In the genomic region with DNA sequence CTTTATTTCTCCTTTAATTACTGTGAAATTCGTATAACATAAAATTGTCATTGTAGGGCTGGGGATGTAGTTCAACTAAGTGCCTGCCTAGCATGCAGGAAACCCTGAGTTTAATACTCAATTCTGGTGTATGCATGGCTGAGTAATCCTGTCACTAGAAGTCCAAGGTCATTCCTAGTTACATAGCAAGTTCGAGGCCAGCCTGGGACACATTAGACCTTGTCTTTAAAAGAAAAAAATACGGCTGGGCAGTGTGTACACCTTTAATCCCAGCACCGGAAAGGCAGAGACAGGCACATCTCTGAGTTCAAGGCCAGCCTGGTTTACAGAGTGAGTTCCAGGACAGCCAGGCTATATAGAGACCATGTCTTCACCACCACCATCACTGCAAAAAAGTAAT, we compare ENCODE assay signal across 8 mouse cellular contexts. TPM values are rescaled to one million over a fixed set of nuclear protein-coding genes. Genes with fewer than 3 reads are reported as not detected.
DNase-seq lines count a peak whose midpoint lies in the region; ATAC-seq and TF ChIP-seq lines count a peak whose summit lies in the region.

No protein-coding gene starts in this region.

- no peak overlapping the region; the same call in 1 of the 2 replicates for H3K27ac ChIP-seq in lung, embryonic 16.5 days (ENCODE audit: low read length)
- H3K27ac ChIP-seq in limb, embryonic 13.5 days, result no peak overlapping the region
- no peak overlapping the region for H3K27ac ChIP-seq in stomach, embryonic 14.5 days (ENCODE audit: low read length)

- H3K9me3 ChIP-seq in lung, embryonic 16.5 days (ENCODE audit: control insufficient read depth, low read length), result no peaks in the 10 kb centered on the region
- H3K9me3 ChIP-seq in limb, embryonic 13.5 days, result no peaks in the 10 kb centered on the region
- no peaks in the 10 kb centered on the region for H3K9me3 ChIP-seq in stomach, embryonic 14.5 days (ENCODE audit: control insufficient read depth, low read depth, low read length)

- H3K36me3 ChIP-seq in lung, embryonic 16.5 days (ENCODE audit: control insufficient read depth, insufficient read depth, low read length), result no peaks in the 10 kb centered on the region
- H3K36me3 ChIP-seq in limb, embryonic 13.5 days, result no peaks in the 10 kb centered on the region
- H3K36me3 ChIP-seq in stomach, embryonic 14.5 days (ENCODE audit: control insufficient read depth, insufficient read depth, low read length), result no peaks in the 10 kb centered on the region

- ATAC-seq in cerebellum, adult (ENCODE audit: insufficient number of reproducible peaks, low FRiP score, low TSS enrichment), result no peak
- no peak for ATAC-seq in lung, embryonic 16.5 days (ENCODE audit: low read depth)
- ATAC-seq in limb, embryonic 13.5 days (ENCODE audit: low FRiP score, low read depth), result no peak
- ATAC-seq in stomach, embryonic 14.5 days (ENCODE audit: insufficient number of reproducible peaks, insufficient read depth, low FRiP score, low read depth), result no peak

- H3K27me3 ChIP-seq in lung, embryonic 16.5 days (ENCODE audit: control insufficient read depth, insufficient read depth, low read depth, low read length), result no peaks in the 10 kb centered on the region
- H3K27me3 ChIP-seq in limb, embryonic 13.5 days, result peaks cover 9% of the 10 kb centered on the region; the same call in 1 of the 2 replicates
- H3K27me3 ChIP-seq in stomach, embryonic 14.5 days (ENCODE audit: control insufficient read depth, insufficient read depth, low read length), result no peaks in the 10 kb centered on the region

- H3K4me2 ChIP-seq in lung, embryonic 16.5 days (ENCODE audit: low read depth, low read length), result peak overlapping the region; percentile 65
- H3K4me2 ChIP-seq in limb, embryonic 13.5 days (replicated peaks), result peak overlapping the region; percentile 98
- H3K4me2 ChIP-seq in stomach, embryonic 14.5 days (replicated peaks; ENCODE audit: low read depth, low read length), result peak overlapping the region; percentile 94

- peak overlapping the region; percentile 66 for H3K4me3 ChIP-seq in lung, embryonic 16.5 days (ENCODE audit: low read length)
- no peak overlapping the region for H3K4me3 ChIP-seq in lung, adult 2 months (replicated peaks; ENCODE audit: extremely low read depth, low read depth, low read length)
- peak overlapping the region; percentile 87 for H3K4me3 ChIP-seq in limb, embryonic 13.5 days
- peak overlapping the region; percentile 73 for H3K4me3 ChIP-seq in stomach, embryonic 14.5 days (ENCODE audit: low read depth, low read length)

- no peak for TF ChIP-seq CTCF in lung, adult 2 months (IDR thresholded peaks at IDR 0.05; ENCODE audit: insufficient read depth, low read length)

- H3K4me1 ChIP-seq in lung, embryonic 16.5 days (replicated peaks; ENCODE audit: control insufficient read depth, insufficient read depth, low read length), result peaks cover 13% of the 10 kb centered on the region; the same call in 1 of the 2 replicates
- peaks cover 9% of the 10 kb centered on the region; the same call in 1 of the 2 replicates for H3K4me1 ChIP-seq in lung, adult 2 months (ENCODE audit: control insufficient read depth, insufficient read depth, low read length)
- peaks cover 10% of the 10 kb centered on the region for H3K4me1 ChIP-seq in limb, embryonic 13.5 days
- H3K4me1 ChIP-seq in stomach, embryonic 14.5 days (ENCODE audit: control insufficient read depth, insufficient read depth, low read length), result no peaks in the 10 kb centered on the region

- peak; percentile 36 for DNase-seq in cerebellum, adult 11-12 months
- no peak for DNase-seq in lung, adult 2 months
- DNase-seq in left cerebral cortex, postnatal 14 days (ENCODE audit: low spot score in 2 of 2), result no peak
- no peak for DNase-seq in testis, postnatal 10 days (ENCODE audit: low spot score)

- TF ChIP-seq POLR2A in lung, adult 2 months (IDR thresholded peaks at IDR 0.05; ENCODE audit: borderline replicate concordance, extremely low read depth, low read depth, low read length), result no peak

- WGBS in lung, embryonic 16.5 days, result 54% methylated on average over 4 of the region's 4 CpGs
- WGBS in lung, adult 2 months, result 51% methylated on average over 4 of the region's 4 CpGs
- WGBS in limb, embryonic 13.5 days, result 54% methylated on average over 4 of the region's 4 CpGs
- WGBS in stomach, embryonic 14.5 days, result 55% methylated on average over 4 of the region's 4 CpGs

- intact Hi-C loops in left cerebral cortex, postnatal 14 days (cut with DNase I), result no loop called here

- H3K9ac ChIP-seq in lung, embryonic 16.5 days (ENCODE audit: low read length), result peak overlapping the region; percentile 74
- no peak overlapping the region; the same call in 1 of the 2 replicates for H3K9ac ChIP-seq in limb, embryonic 13.5 days
- H3K9ac ChIP-seq in stomach, embryonic 14.5 days (replicated peaks; ENCODE audit: low read depth, low read length), result no peak overlapping the region

RNA-seq across cellular contexts. Expression of a gene that starts 6.4 kb away (rescaled TPM):
- 13.2 and 14.6 TPM in 2 replicates for polyA plus RNA-seq in lung, embryonic 16.5 days (2015; fragmentation: Nextera tagmentation; extraction: Ambion mirVana)
- polyA plus RNA-seq in lung, adult 2 months (2012; rRNA removed), result 70.0 and 74.4 TPM in 2 replicates
- polyA plus RNA-seq in limb, embryonic 13.5 days (2015; fragmentation: Nextera tagmentation; extraction: Ambion mirVana), result 14.5 and 14.9 TPM in 2 replicates
- polyA plus RNA-seq in stomach, embryonic 14.5 days (2014; fragmentation: Nextera tagmentation; extraction: Ambion mirVana), result 13.5 and 17.4 TPM in 2 replicates
- total RNA-seq in left cerebral cortex, postnatal 14 days (2021), result 10 to 100 TPM; 18.1 to 20.8 TPM

RNA-seq across cellular contexts. Expression of a gene that starts 57.5 kb away (rescaled TPM):
- 11.2 and 15.5 TPM in 2 replicates for polyA plus RNA-seq in lung, embryonic 16.5 days (2015; fragmentation: Nextera tagmentation; extraction: Ambion mirVana)
- polyA plus RNA-seq in lung, adult 2 months (2012; rRNA removed), result 11.1 and 37.6 TPM in 2 replicates
- 5.7 and 7.8 TPM in 2 replicates for polyA plus RNA-seq in limb, embryonic 13.5 days (2015; fragmentation: Nextera tagmentation; extraction: Ambion mirVana)
- polyA plus RNA-seq in stomach, embryonic 14.5 days (2014; fragmentation: Nextera tagmentation; extraction: Ambion mirVana), result 13.3 and 17.1 TPM in 2 replicates
- total RNA-seq in left cerebral cortex, postnatal 14 days (2021), result 10 to 100 TPM; 31.3 to 34.9 TPM
